Mouse (Mus musculus) cerebellum, adult 2 months (tissue): ENCODE measurements around the gene Ptpn3.

Experiments
- CTCF ChIP-seq: fragments of 200-500 bp; IDR thresholded peaks from 2 replicates; pipeline ENCODE4 v1.5.1; 2011; ENCODE audit warnings: low read depth, mild to moderate bottlenecking, control low read depth, low read length, moderate library complexity, borderline replicate concordance; ENCODE audit not compliant: insufficient read depth
- POLR2A ChIP-seq: fragments of 200-500 bp; IDR thresholded peaks from 2 replicates; pipeline ENCODE4 v1.6.1; 2011; ENCODE audit warnings: low read length, control low read depth, borderline replicate concordance; ENCODE audit not compliant: insufficient read depth

DNA sequence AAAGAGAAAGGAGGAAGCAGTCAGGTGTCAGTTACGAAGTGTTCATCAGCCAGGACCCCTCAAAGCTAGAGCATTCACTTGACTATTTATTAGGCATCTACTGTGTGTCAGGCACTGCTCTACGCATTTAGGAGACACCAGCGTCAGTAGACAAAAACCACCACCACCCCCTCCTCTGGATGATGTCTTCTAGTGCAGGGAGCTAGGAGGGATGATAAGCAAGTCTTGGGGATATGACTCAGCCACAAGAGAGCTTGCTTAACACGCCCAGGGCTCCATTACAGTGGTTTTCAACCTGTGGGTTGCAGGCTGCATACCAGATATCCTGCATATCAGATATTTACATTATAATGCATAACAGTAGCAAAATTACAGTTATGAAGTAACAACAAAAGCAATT lies 4.6 kb upstream of the Ptpn3 start:
- TF ChIP-seq POLR2A, result no peak
- no peak for TF ChIP-seq CTCF
